Mouse (Mus musculus) embryonic facial prominence, embryonic 12.5 days (tissue): Measurements from ENCODE around the gene Tex9. TPM values are rescaled to one million over a fixed set of nuclear protein-coding genes. Genes with fewer than 3 reads are reported as not detected.

Experiments
- ATAC-seq: fragments of 200-750 bp; cut with Nextera tagmentation; 2 replicates; pipeline ENCODE4 v1.8.0; 2017; ENCODE audit not compliant: insufficient number of reproducible peaks, insufficient read depth, low FRiP score, low TSS enrichment
- H3K27ac ChIP-seq: fragments of 300-500 bp; sonication (generic); 2 replicates; pipeline ENCODE4 v1.5.1; 2016; ENCODE audit warnings: mild to moderate bottlenecking
- H3K27me3 ChIP-seq: fragments of 300-500 bp; sonication (generic); 2 replicates; pipeline ENCODE4 v1.6.1; 2016; ENCODE audit warnings: mild to moderate bottlenecking, moderate library complexity
- H3K36me3 ChIP-seq: fragments of 300-500 bp; sonication (generic); 2 replicates; pipeline ENCODE4 v1.6.1; 2016; ENCODE audit warnings: mild to moderate bottlenecking
- H3K4me1 ChIP-seq: fragments of 300-500 bp; sonication (generic); 2 replicates; pipeline ENCODE4 v1.6.1; 2016
- H3K4me2 ChIP-seq: fragments of 300-500 bp; sonication (generic); replicated peaks from 2 replicates; pipeline ENCODE4 v1.6.1; 2016; ENCODE audit warnings: mild to moderate bottlenecking, moderate library complexity
- H3K4me3 ChIP-seq: fragments of 300-500 bp; sonication (generic); 2 replicates; pipeline ENCODE4 v1.5.1; 2016; ENCODE audit warnings: mild to moderate bottlenecking
- H3K9ac ChIP-seq: fragments of 300-500 bp; sonication (generic); 2 replicates; pipeline ENCODE4 v1.6.1; 2016; ENCODE audit warnings: mild to moderate bottlenecking, moderate library complexity
- H3K9me3 ChIP-seq: fragments of 300-500 bp; sonication (generic); 2 replicates; pipeline ENCODE4 v1.6.1; 2016; ENCODE audit warnings: mild to moderate bottlenecking, moderate library complexity
- WGBS: fragments of 180-500 bp; shearing (Covaris S2); methylation state at CpG from one replicate; pipeline ENCODE4 v1.1.7; 2016; 5-methylcytosine and 5-hydroxymethylcytosine counted together
- polyA plus RNA-seq: library from polyadenylated mRNA; unstranded; fragments of >200 nt; fragmentation: Nextera tagmentation; extraction: Ambion mirVana; gene quantifications from 2 replicates; pipeline ENCODE4 v1.2.1, GENCODE M21; 2016

Tex9 gene
- polyA plus RNA-seq, 1 experiment from 2014 or later: 52.9 TPM

DNA sequence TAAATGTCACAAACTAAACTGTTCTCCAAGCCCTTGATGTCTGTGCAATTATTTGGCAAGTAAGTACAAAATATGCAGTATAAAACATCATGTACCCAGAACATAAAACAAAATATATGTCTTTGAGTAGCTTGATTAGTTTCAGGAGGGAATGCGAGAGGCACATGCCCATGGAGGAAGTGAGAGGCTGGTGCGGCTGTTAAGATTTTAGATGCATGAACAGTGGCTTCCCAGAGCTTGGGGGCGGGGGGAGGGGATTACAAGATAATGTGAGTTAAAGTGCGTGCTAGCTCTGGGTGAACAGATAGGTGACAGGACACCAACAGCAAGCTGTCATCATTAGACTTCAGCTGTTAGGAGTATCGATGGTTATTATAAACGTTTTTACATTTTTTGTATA lies 40.9 kb downstream of the Tex9 start:
- H3K27me3 ChIP-seq: no peaks in the 10 kb centered on the region
- peaks cover 58% of the 10 kb centered on the region for H3K36me3 ChIP-seq
- no peak overlapping the region for H3K27ac ChIP-seq
- no peak overlapping the region for H3K4me2 ChIP-seq
- no peak overlapping the region for H3K9ac ChIP-seq
- H3K4me3 ChIP-seq: no peak overlapping the region
- H3K9me3 ChIP-seq: no peaks in the 10 kb centered on the region
- ATAC-seq: no peak
- H3K4me1 ChIP-seq: no peaks in the 10 kb centered on the region
- WGBS: 82% methylated on average over 6 of the region's 6 CpGs

DNA sequence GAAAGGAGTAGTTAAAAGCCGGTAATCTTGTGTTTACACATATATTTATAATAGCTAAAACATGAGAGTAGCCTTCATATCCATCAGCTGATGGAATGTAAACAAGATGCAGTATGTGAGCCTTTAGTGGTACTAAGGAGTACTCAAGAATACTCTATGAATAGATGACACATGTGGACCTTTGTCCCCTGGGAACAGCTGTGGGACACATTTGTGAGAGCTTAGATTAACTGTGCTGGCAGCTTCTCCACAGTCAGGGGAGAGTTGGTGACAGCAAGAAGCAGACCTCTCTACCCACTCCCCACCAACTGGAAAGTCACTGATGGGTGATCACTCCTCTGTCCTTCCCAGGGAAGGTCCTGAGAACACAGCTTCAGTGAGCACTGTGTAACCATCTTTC lies 41.6 kb downstream of the Tex9 start:
- H3K27me3 ChIP-seq: no peaks in the 10 kb centered on the region

DNA sequence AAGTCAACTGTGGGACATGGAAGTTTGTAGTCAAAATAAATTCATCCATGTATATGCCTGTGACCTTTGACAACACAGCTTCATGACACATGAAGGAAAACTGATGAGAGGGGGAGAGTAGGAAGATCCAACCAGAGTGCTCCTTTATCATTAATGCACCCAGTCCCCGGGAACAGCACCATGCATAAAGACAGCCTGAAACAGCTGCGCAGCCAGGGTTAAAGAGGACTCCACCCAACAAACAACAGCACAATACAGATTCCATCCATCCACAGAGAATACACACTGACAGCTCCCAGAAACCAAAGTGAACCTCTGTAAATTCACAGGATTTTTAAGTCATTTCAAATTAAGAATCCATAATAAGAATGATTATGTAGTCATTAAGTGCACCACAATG lies 42.2 kb downstream of the Tex9 start:
- 91% methylated on average over 2 of the region's 2 CpGs for WGBS
- no peak for ATAC-seq
- H3K27me3 ChIP-seq: no peaks in the 10 kb centered on the region
- peaks cover 60% of the 10 kb centered on the region for H3K36me3 ChIP-seq
- no peak overlapping the region for H3K27ac ChIP-seq
- no peak overlapping the region for H3K4me3 ChIP-seq
- no peaks in the 10 kb centered on the region for H3K4me1 ChIP-seq
- no peaks in the 10 kb centered on the region for H3K9me3 ChIP-seq
- H3K9ac ChIP-seq: no peak overlapping the region
- H3K4me2 ChIP-seq: no peak overlapping the region

More for the DNA sequence above, 41.6 kb downstream of the Tex9 start:
- 85% methylated on average over 1 of the region's 1 CpGs for WGBS
- ATAC-seq: no peak
- Histone ChIP-seq H3K4me2 (no peak overlapping the region), H3K9me3 (no peaks in the 10 kb centered on the region), H3K4me1 (no peaks in the 10 kb centered on the region), H3K4me3 (no peak overlapping the region), H3K27ac (no peak overlapping the region), H3K9ac (no peak overlapping the region), H3K36me3 (peaks cover 60% of the 10 kb centered on the region)

DNA sequence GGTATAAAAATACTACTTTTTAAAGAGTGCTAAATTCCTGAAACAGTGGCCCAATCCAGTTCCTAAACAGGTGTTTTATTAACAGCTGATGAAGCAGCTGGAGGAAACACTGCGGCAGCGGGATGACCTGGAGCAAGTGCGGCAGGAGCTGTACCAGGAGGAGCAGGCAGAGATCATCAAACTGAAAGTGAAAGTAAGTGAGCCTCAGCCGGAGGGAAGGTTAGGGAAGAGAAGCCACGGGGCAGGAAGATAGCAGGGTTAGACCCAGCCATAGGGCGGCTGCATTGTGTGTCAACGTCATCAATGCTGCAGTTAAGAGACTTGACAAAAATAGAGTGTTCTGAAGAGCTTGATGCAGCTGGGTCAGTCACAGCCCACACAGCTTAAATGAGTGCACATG lies 42.6 kb downstream of the Tex9 start:
- Histone ChIP-seq H3K4me1 (no peaks in the 10 kb centered on the region), H3K4me3 (no peak overlapping the region), H3K9ac (no peak overlapping the region), H3K4me2 (no peak overlapping the region), H3K27me3 (no peaks in the 10 kb centered on the region), H3K36me3 (peaks cover 59% of the 10 kb centered on the region), H3K27ac (no peak overlapping the region), H3K9me3 (no peaks in the 10 kb centered on the region)
- 92% methylated on average over 7 of the region's 7 CpGs for WGBS
- ATAC-seq: no peak

DNA sequence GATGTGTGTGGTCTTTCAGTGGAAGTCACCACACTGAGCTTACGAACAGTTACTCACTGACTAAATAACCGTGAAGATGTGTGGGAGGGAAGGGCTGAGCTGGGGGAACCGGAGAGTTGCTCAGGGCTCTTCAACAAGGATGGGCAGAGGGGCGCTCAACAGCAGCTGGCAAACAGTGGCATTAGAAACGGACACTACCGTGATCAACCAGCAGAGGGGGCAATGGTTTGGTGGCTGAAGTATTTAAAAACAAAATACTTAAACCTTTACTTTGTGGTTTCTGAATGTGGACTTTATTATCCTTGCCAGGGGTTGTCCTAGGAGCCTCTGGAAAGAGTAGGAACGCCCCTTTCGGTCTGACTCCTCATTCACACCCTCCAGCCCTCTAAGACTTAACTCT lies 44.0 kb downstream of the Tex9 start:
- 54% methylated on average over 8 of the region's 8 CpGs for WGBS
- Histone ChIP-seq H3K27me3 (no peaks in the 10 kb centered on the region), H3K27ac (no peak overlapping the region), H3K36me3 (peaks cover 49% of the 10 kb centered on the region), H3K9ac (no peak overlapping the region), H3K4me3 (no peak overlapping the region), H3K4me1 (no peaks in the 10 kb centered on the region), H3K9me3 (no peaks in the 10 kb centered on the region), H3K4me2 (no peak overlapping the region)
- ATAC-seq: no peak

DNA sequence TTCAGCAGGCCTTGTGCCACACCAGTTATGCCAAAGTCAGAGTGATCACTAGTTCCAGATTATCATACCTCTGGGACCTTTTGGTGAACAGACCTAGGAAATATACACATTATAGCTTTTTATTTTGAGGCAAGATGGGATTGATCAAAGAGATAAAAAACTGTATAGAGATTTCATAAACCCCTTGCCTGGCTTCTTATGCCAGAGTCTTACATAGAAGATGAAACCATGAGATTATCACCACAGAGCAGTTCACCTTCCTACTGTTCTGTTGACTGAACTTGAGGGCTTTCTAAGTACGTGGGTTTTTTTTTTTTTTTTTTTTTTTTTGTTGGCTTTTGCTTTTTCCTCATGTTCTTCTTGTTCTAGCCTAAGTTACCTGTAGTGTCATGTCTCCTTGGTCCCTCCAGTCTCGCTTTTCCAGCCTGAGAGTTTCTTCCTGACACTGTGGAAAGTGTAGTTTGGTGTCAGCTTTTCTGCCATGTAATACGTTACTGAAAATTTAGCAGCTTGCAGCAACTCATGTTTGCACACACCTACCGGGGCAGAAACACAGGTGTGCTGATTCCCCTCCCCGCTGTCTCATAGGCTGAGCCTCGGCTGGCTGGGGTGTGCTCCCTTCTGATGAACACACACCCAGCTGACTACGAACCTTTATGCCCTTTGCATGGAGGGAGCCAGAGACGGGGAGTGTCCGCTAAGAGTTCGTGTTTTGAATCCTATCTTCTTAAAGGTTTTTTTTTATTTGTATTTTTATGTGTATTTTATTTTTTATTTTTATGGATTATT lies 49.9 kb downstream of the Tex9 start:
- H3K36me3 ChIP-seq: peaks cover 11% of the 10 kb centered on the region
- H3K9me3 ChIP-seq: no peaks in the 10 kb centered on the region
- no peak overlapping the region for H3K4me3 ChIP-seq
- H3K27ac ChIP-seq: no peak overlapping the region
- 91% methylated on average over 10 of the region's 10 CpGs for WGBS
- no peak overlapping the region for H3K4me2 ChIP-seq
- ATAC-seq: no peak
- H3K4me1 ChIP-seq: peaks cover 8% of the 10 kb centered on the region
- H3K27me3 ChIP-seq: no peaks in the 10 kb centered on the region
- H3K9ac ChIP-seq: no peak overlapping the region

- Histone ChIP-seq H3K27ac (no peak overlapping the region), H3K9me3 (no peaks in the 10 kb centered on the region), H3K36me3 (peaks cover 3% of the 10 kb centered on the region), H3K4me3 (no peak overlapping the region), H3K4me1 (peaks cover 8% of the 10 kb centered on the region), H3K4me2 (no peak overlapping the region), H3K9ac (no peak overlapping the region), H3K27me3 (no peaks in the 10 kb centered on the region)
- 84% methylated on average over 8 of the region's 8 CpGs for WGBS
- no peak for ATAC-seq
Measured at GRCm38 (mm10) chr9:72440948-72441926, 50.8 kb downstream of the Tex9 start.

DNA sequence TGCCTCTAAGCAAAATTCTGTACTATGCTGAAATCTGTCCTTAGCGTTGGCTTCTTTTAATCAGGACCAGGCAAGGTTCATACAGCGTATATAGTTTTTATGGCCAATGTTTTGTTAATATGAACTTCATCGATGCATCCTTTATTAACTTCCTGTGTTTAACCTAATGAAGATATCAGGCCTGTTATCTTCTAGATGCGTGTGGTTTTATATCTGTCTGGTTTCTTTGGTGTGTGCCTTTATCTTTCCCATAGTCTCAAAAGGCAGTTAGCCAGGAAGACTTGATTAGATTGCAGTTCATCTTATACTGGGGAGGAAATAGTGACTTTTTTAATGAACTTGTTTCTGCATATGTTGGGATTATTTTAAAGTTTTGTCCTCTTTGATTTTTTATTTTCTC lies 51.7 kb downstream of the Tex9 start:
- no peaks in the 10 kb centered on the region for H3K9me3 ChIP-seq
- H3K27ac ChIP-seq: no peak overlapping the region
- H3K27me3 ChIP-seq: no peaks in the 10 kb centered on the region
- no peak overlapping the region for H3K4me3 ChIP-seq
- no peak overlapping the region for H3K9ac ChIP-seq
- peaks cover 8% of the 10 kb centered on the region for H3K4me1 ChIP-seq
- no peaks in the 10 kb centered on the region for H3K36me3 ChIP-seq
- 93% methylated on average over 4 of the region's 4 CpGs for WGBS
- H3K4me2 ChIP-seq: no peak overlapping the region
- no peak for ATAC-seq

GRCm38 (mm10) chr9:72438749-72439148 lies 53.3 kb downstream of the Tex9 start:
- Histone ChIP-seq H3K4me1 (peaks cover 14% of the 10 kb centered on the region), H3K9me3 (no peaks in the 10 kb centered on the region), H3K27ac (no peak overlapping the region), H3K4me2 (peak overlapping the region; percentile 70), H3K4me3 (peak overlapping the region; percentile 61), H3K27me3 (no peaks in the 10 kb centered on the region), H3K9ac (peak overlapping the region; percentile 41), H3K36me3 (no peaks in the 10 kb centered on the region)
- WGBS: 2% methylated on average over 9 of the region's 9 CpGs
- ATAC-seq: no peak

GRCm38 (mm10) chr9:72437822-72438701 lies 54.0 kb downstream of the Tex9 start, which contains the start of gene Mns1:
Gene Mns1, plus strand, starts transcription at chr9:72438011.
- no peaks in the 10 kb centered on the region for H3K27me3 ChIP-seq
- peak within 1 kb of the TSS; percentile 70 for H3K4me2 ChIP-seq
- WGBS: 2% methylated on average over 43 of the region's 43 CpGs
- peak; percentile 97 for ATAC-seq
- H3K27ac ChIP-seq: peak within 1 kb of the TSS; percentile 55; the same call in 1 of the 2 replicates
- H3K4me3 ChIP-seq: peak within 1 kb of the TSS; percentile 61
- no peaks in the 10 kb centered on the region for H3K36me3 ChIP-seq
- H3K9ac ChIP-seq: peak within 1 kb of the TSS; percentile 41
- peaks cover 14% of the 10 kb centered on the region for H3K4me1 ChIP-seq
- no peaks in the 10 kb centered on the region for H3K9me3 ChIP-seq

GRCm38 (mm10) chr9:72434876-72435275 lies 57.1 kb downstream of the Tex9 start:
- H3K9me3 ChIP-seq: no peaks in the 10 kb centered on the region
- WGBS: 48% methylated on average over 9 of the region's 9 CpGs
- H3K36me3 ChIP-seq: no peaks in the 10 kb centered on the region
- peak overlapping the region; percentile 1; the same call in 1 of the 2 replicates for H3K4me2 ChIP-seq
- no peak overlapping the region for H3K27ac ChIP-seq
- H3K4me3 ChIP-seq: no peak overlapping the region
- H3K9ac ChIP-seq: no peak overlapping the region
- H3K27me3 ChIP-seq: no peaks in the 10 kb centered on the region
- H3K4me1 ChIP-seq: peaks cover 14% of the 10 kb centered on the region
- no peak for ATAC-seq
